Mouse (Mus musculus): ENCODE results near the gene Carmil1. TPM values are rescaled to one million over a fixed set of nuclear protein-coding genes. Genes with fewer than 3 reads are reported as not detected.

The Carmil1 gene
- total RNA-seq (2014; rRNA removed): 49.8 and 50.9 TPM in 2 replicates
- 39.3 and 43.4 TPM in 2 replicates for polyA plus RNA-seq (2015; fragmentation: Nextera tagmentation; extraction: Ambion mirVana)

DNA sequence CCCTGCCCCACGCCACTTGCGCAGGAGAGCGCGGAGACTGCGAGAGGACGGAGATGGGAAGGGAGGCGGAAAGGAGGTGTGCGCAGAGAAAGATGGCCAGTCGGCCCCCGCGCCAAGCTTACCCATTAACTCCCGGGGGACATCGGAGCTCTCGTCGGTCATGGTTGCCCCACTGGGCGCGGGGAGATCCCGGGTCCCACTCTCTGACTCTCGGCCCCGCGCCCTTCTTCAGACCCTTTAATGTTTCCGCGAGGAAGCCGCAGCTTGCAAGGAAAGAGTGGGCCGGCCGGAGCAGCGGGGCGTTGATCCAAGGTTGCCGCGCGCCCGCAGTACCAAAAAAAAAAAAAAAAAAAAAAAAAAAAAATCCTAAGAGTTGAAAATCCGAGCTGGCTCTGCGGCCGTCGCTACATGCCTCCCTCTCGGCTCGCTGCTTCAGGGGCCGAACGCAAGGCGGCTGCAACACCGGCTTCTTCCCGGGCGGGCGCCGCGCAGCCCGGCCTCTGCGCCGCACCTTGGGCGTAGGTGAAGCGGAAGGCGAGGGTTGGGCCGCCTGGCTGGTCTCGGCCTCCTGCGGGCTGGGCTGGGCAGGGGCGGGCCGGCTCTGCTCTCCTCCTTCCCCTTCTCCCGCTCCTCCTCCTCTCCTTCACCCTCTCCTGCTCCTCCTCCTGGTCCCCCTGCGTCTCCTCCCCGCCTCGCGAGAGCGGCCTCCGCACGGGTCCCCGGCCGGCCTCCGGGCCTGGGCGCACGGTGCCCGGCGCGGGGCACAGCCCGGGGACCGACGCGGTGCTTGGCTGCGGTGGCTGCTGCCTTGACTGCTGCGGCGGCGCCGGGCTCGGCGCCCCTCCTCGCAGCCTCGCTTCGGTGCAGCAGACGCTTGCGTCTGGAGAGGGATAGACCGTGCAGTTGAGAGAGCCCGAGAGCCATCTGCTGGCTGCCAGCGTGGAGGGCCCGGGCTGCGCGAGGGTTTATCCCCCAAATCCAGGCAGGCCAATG is at the start of gene Carmil1:
Gene Carmil1 (minus strand): TSS at position 357 of the 993 bp plus-strand sequence.
- Histone ChIP-seq H3K27ac (peak within 1 kb of the TSS; percentile 92), H3K9me3 (ENCODE audit: low read length) (no peaks in the 10 kb centered on the region), H3K4me2 (ENCODE audit: low read depth, low read length) (peak within 1 kb of the TSS; percentile 62), H3K4me1 (ENCODE audit: insufficient read depth, low read length) (0 out of 2 replicates have a peak, but pooled peaks cover 3% of the 10 kb centered on the region), H3K9ac (replicated peaks; ENCODE audit: low read length) (peak within 1 kb of the TSS; percentile 86), H3K4me3 (ENCODE audit: low read length) (peak within 1 kb of the TSS; percentile 82), H3K36me3 (ENCODE audit: insufficient read depth, low read length) (no peaks in the 10 kb centered on the region), H3K27me3 (ENCODE audit: insufficient read depth, low read length) (no peaks in the 10 kb centered on the region)
- ATAC-seq (peak; percentile 97), DNase-seq (ENCODE audit: low spot score) (peak; percentile 94)
- 1% methylated on average over 84 of the region's 96 CpGs for WGBS
- TF ChIP-seq CTCF (IDR thresholded peaks at IDR 0.05; ENCODE audit: low read depth): peak; percentile 84

DNA sequence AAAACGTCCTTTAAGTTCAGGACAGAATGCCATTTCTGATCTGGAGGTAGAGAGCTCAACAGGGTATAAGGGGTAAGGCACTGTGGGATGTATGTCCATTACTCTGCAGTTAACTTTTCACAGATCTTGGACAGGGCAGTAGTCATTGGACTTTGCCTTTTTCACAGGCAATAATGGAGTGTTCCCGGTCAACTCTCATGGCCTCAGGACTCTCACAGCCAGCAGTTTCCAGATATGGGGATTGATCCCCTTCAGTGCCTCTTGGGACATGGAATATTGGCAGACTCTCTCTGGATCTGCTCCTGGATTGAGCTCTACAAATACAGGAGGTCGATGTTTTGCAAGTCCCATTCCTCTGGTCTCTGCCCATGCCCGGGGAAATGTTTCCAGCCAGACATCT is 49.5 kb upstream of the Carmil1 start:
- Histone ChIP-seq H3K4me2 (ENCODE audit: low read depth, low read length) (no peak overlapping the region), H3K9ac (replicated peaks; ENCODE audit: low read length) (no peak overlapping the region), H3K4me1 (ENCODE audit: insufficient read depth, low read length) (no peaks in the 10 kb centered on the region), H3K4me3 (ENCODE audit: low read length) (no peak overlapping the region), H3K9me3 (ENCODE audit: low read length) (no peaks in the 10 kb centered on the region), H3K27me3 (ENCODE audit: insufficient read depth, low read length) (no peaks in the 10 kb centered on the region), H3K27ac (no peak overlapping the region), H3K36me3 (ENCODE audit: insufficient read depth, low read length) (no peaks in the 10 kb centered on the region)
- DNase-seq (ENCODE audit: low spot score) (no peak), ATAC-seq (no peak)
- TF ChIP-seq CTCF (IDR thresholded peaks at IDR 0.05; ENCODE audit: low read depth): no peak
- 84% methylated on average over 4 of the region's 4 CpGs for WGBS

- Histone ChIP-seq H3K4me1 (ENCODE audit: insufficient read depth, low read length) (no peaks in the 10 kb centered on the region), H3K36me3 (ENCODE audit: insufficient read depth, low read length) (no peaks in the 10 kb centered on the region), H3K9ac (replicated peaks; ENCODE audit: low read length) (no peak overlapping the region), H3K4me3 (ENCODE audit: low read length) (no peak overlapping the region), H3K27ac (no peak overlapping the region), H3K4me2 (ENCODE audit: low read depth, low read length) (no peak overlapping the region), H3K9me3 (ENCODE audit: low read length) (no peaks in the 10 kb centered on the region), H3K27me3 (ENCODE audit: insufficient read depth, low read length) (no peaks in the 10 kb centered on the region)
- TF ChIP-seq CTCF (IDR thresholded peaks at IDR 0.05; ENCODE audit: low read depth): no peak
- ATAC-seq: no peak
- WGBS: 88% methylated on average over 9 of the region's 9 CpGs
- DNase-seq (ENCODE audit: low spot score): no peak
These were observed 47.6 kb upstream of the Carmil1 start for GRCm38 (mm10) chr13:24328036-24328817.

DNA sequence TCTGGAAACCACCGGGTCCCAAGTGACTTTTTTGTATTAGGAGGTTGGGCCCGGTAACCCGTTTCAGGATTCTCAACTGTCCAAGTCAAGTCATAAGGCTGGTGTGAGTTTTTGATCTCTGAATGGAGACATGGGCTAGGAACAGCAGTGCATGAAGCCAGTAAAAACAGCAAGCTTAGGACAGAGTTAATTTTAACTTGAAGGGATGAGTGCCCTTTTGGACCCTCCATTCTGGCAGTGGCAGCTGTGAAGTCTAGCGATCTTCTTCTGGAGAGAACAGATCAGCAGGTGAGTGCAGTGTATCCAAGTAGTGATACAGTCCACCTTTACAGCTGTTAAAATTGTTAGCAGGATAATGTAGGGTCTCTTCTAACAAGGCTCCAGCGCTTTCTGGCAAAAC is 46.6 kb upstream of the Carmil1 start, which contains the start of gene Cmah:
Gene Cmah (plus strand): TSS at position 204 of the 400 bp plus-strand sequence.
- H3K9me3 ChIP-seq (ENCODE audit: low read length): no peaks in the 10 kb centered on the region
- ATAC-seq: no peak
- no peak for TF ChIP-seq CTCF (IDR thresholded peaks at IDR 0.05; ENCODE audit: low read depth)
- no peak within 1 kb of the TSS for H3K4me2 ChIP-seq (ENCODE audit: low read depth, low read length)
- no peak within 1 kb of the TSS for H3K9ac ChIP-seq (replicated peaks; ENCODE audit: low read length)
- 87% methylated on average over 5 of the region's 5 CpGs for WGBS
- no peak within 1 kb of the TSS for H3K27ac ChIP-seq
- no peak within 1 kb of the TSS for H3K4me3 ChIP-seq (ENCODE audit: low read length)
- H3K4me1 ChIP-seq (ENCODE audit: insufficient read depth, low read length): no peaks in the 10 kb centered on the region
- no peak for DNase-seq (ENCODE audit: low spot score)
- no peaks in the 10 kb centered on the region for H3K27me3 ChIP-seq (ENCODE audit: insufficient read depth, low read length)
- H3K36me3 ChIP-seq (ENCODE audit: insufficient read depth, low read length): no peaks in the 10 kb centered on the region

GRCm38 (mm10) chr13:24321313-24321712 is 40.7 kb upstream of the Carmil1 start:
- Histone ChIP-seq H3K36me3 (ENCODE audit: insufficient read depth, low read length) (no peaks in the 10 kb centered on the region), H3K9me3 (ENCODE audit: low read length) (no peaks in the 10 kb centered on the region), H3K27me3 (ENCODE audit: insufficient read depth, low read length) (no peaks in the 10 kb centered on the region), H3K4me3 (ENCODE audit: low read length) (no peak overlapping the region), H3K4me1 (ENCODE audit: insufficient read depth, low read length) (no peaks in the 10 kb centered on the region), H3K4me2 (ENCODE audit: low read depth, low read length) (no peak overlapping the region), H3K9ac (replicated peaks; ENCODE audit: low read length) (no peak overlapping the region), H3K27ac (no peak overlapping the region)
- no peak for DNase-seq (ENCODE audit: low spot score)
- TF ChIP-seq CTCF (IDR thresholded peaks at IDR 0.05; ENCODE audit: low read depth): no peak
- WGBS: 40% methylated on average over 6 of the region's 6 CpGs
- no peak for ATAC-seq

GRCm38 (mm10) chr13:24318618-24319017 is 38.0 kb upstream of the Carmil1 start:
- WGBS: 16% methylated on average over 4 of the region's 4 CpGs
- Histone ChIP-seq H3K4me2 (ENCODE audit: low read depth, low read length) (no peak overlapping the region), H3K9ac (replicated peaks; ENCODE audit: low read length) (no peak overlapping the region), H3K36me3 (ENCODE audit: insufficient read depth, low read length) (no peaks in the 10 kb centered on the region), H3K27ac (no peak overlapping the region), H3K4me1 (ENCODE audit: insufficient read depth, low read length) (no peaks in the 10 kb centered on the region), H3K4me3 (ENCODE audit: low read length) (no peak overlapping the region), H3K27me3 (ENCODE audit: insufficient read depth, low read length) (no peaks in the 10 kb centered on the region), H3K9me3 (ENCODE audit: low read length) (no peaks in the 10 kb centered on the region)
- DNase-seq (ENCODE audit: low spot score) (peak; percentile 78), ATAC-seq (peak; percentile 66; the same call in 1 of the 2 replicates)
- TF ChIP-seq CTCF (IDR thresholded peaks at IDR 0.05; ENCODE audit: low read depth): peak; percentile 77
